ENCODE assay signal across 12 mouse cellular contexts in the genomic region with DNA sequence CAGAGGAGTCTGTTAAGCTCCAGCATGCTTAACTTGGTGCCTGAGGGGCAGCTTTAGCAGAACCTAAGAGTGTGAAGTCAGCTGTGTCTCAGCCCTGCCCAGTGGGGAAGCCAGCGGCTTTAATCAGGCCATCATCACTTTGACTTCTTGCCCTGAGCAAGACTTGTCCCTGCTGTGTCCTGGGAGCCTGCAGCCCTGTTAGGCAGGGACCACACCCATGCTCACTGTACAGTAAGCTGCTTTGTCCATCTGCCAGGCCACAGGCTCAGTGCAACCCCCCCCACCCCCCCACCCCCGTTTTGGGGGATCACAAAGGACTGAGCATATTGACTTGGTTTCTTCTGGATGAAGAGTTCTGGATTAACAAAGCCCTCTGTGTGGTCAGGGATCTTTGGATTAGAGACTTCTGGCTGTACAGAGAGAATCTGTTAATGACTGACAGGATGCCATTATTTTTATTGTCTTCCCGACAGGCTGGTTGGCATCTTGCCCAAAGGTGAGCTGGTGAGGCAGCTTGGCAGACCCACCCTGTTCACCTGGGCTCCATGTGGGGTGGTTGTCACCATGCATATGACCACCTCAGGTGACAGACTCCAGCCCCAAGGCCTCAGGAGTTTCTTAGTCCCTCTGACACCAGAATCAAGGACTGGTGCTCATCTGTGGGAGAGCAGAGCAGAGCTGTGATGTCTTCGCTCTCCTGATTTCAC. TPM values are rescaled to one million over a fixed set of nuclear protein-coding genes. Genes with fewer than 3 reads are reported as not detected.
DNase-seq lines count a peak whose midpoint lies in the region; ATAC-seq and TF ChIP-seq lines count a peak whose summit lies in the region.
"Had no signal": no experiment of that assay in that cellular context is flagged by ENCODE, and none has a peak within 500 bp of the region (broad histone marks: within the 10 kb centered on the region; RNA-seq: fewer than 3 reads in every experiment).

No protein-coding gene starts in this region.

- no peak for TF ChIP-seq CTCF in forebrain, postnatal 0 days (IDR thresholded peaks at IDR 0.05; ENCODE audit: low read depth)
- TF ChIP-seq CTCF in stomach, postnatal 0 days (IDR thresholded peaks at IDR 0.05; ENCODE audit: low read depth), result no peak

- peaks cover 89% of the 10 kb centered on the region for H3K36me3 ChIP-seq in forebrain, embryonic 10.5 days (replicated peaks)
- H3K36me3 ChIP-seq in forebrain, postnatal 0 days (ENCODE audit: insufficient read depth), result peaks cover 23% of the 10 kb centered on the region
- peaks cover 65% of the 10 kb centered on the region for H3K36me3 ChIP-seq in midbrain, embryonic 10.5 days
- peaks cover 16% of the 10 kb centered on the region; the same call in 1 of the 2 replicates for H3K36me3 ChIP-seq in midbrain, embryonic 15.5 days (replicated peaks)
- H3K36me3 ChIP-seq in limb, embryonic 10.5 days, result peaks cover 77% of the 10 kb centered on the region
- H3K36me3 ChIP-seq in stomach, postnatal 0 days (ENCODE audit: control insufficient read depth, insufficient read depth, low read length), result peaks cover 11% of the 10 kb centered on the region

- WGBS in forebrain, embryonic 10.5 days, result 63% methylated on average over 4 of the region's 4 CpGs
- 57% methylated on average over 4 of the region's 4 CpGs for WGBS in forebrain, postnatal 0 days
- WGBS in midbrain, embryonic 10.5 days, result 64% methylated on average over 4 of the region's 4 CpGs
- WGBS in midbrain, embryonic 15.5 days, result 49% methylated on average over 4 of the region's 4 CpGs
- WGBS in limb, embryonic 10.5 days, result 69% methylated on average over 4 of the region's 4 CpGs
- WGBS in stomach, postnatal 0 days, result 47% methylated on average over 4 of the region's 4 CpGs

- peak overlapping the region; percentile 36; the same call in 1 of the 2 replicates for H3K27ac ChIP-seq in forebrain, embryonic 10.5 days
- H3K27ac ChIP-seq in forebrain, postnatal 0 days (ENCODE audit: low read depth, low read length), result no peak overlapping the region
- peak overlapping the region; percentile 43 for H3K27ac ChIP-seq in midbrain, embryonic 10.5 days (replicated peaks)
- no peak overlapping the region for H3K27ac ChIP-seq in midbrain, embryonic 15.5 days
- peak overlapping the region; percentile 12; the same call in 1 of the 2 replicates for H3K27ac ChIP-seq in limb, embryonic 10.5 days
- H3K27ac ChIP-seq in stomach, postnatal 0 days (replicated peaks), result peak overlapping the region; percentile 35; the same call in 1 of the 2 replicates
- H3K27ac ChIP-seq: hindbrain, embryonic 15.5 days had no signal

- H3K4me2 ChIP-seq in forebrain, postnatal 0 days (ENCODE audit: low read depth), result no peak overlapping the region
- no peak overlapping the region for H3K4me2 ChIP-seq in midbrain, embryonic 15.5 days
- no peak overlapping the region for H3K4me2 ChIP-seq in stomach, postnatal 0 days (replicated peaks; ENCODE audit: low read depth)
- H3K4me2 ChIP-seq: hindbrain, embryonic 15.5 days had no signal

- no peak for DNase-seq in forebrain, embryonic 10.5 days (ENCODE audit: extremely low spot score, low spot score)
- DNase-seq in forebrain, postnatal 0 days, result no peak
- no peak for DNase-seq in midbrain, embryonic 10.5 days (ENCODE audit: low spot score)
- DNase-seq in limb, embryonic 10.5 days (ENCODE audit: low spot score), result no peak
- DNase-seq in stomach, postnatal 0 days (ENCODE audit: low spot score), result no peak
- DNase-seq in testis, postnatal 14 days (ENCODE audit: low spot score), result no peak
- DNase-seq in urinary bladder, adult 18-20 months (ENCODE audit: low spot score in 2 of 2), result no peak
- DNase-seq: cerebellum, adult 9-10 months; left cerebral cortex, postnatal 4 days; thymus, postnatal 25 days had no signal

- H3K4me3 ChIP-seq in forebrain, embryonic 10.5 days, result no peak overlapping the region
- no peak overlapping the region for H3K4me3 ChIP-seq in forebrain, postnatal 0 days (ENCODE audit: low read depth, low read length)
- no peak overlapping the region for H3K4me3 ChIP-seq in midbrain, embryonic 10.5 days
- H3K4me3 ChIP-seq in midbrain, embryonic 15.5 days, result no peak overlapping the region
- H3K4me3 ChIP-seq in limb, embryonic 10.5 days, result no peak overlapping the region
- no peak overlapping the region for H3K4me3 ChIP-seq in stomach, postnatal 0 days (ENCODE audit: low read depth, low read length)
- H3K4me3 ChIP-seq: hindbrain, embryonic 15.5 days had no signal

- no peaks in the 10 kb centered on the region for H3K27me3 ChIP-seq in forebrain, embryonic 10.5 days (ENCODE audit: poor library complexity, severe bottlenecking)
- no peaks in the 10 kb centered on the region for H3K27me3 ChIP-seq in forebrain, postnatal 0 days (ENCODE audit: insufficient read depth, low read length)
- no peaks in the 10 kb centered on the region for H3K27me3 ChIP-seq in midbrain, embryonic 10.5 days (ENCODE audit: low read depth, poor library complexity, severe bottlenecking)
- no peaks in the 10 kb centered on the region for H3K27me3 ChIP-seq in midbrain, embryonic 15.5 days (replicated peaks)
- H3K27me3 ChIP-seq in limb, embryonic 10.5 days (ENCODE audit: low read depth, poor library complexity, severe bottlenecking), result no peaks in the 10 kb centered on the region; the same call in 1 of the 2 replicates
- no peaks in the 10 kb centered on the region for H3K27me3 ChIP-seq in stomach, postnatal 0 days (ENCODE audit: control insufficient read depth, insufficient read depth, low read length)
- H3K27me3 ChIP-seq: hindbrain, embryonic 15.5 days had no signal

- ATAC-seq in forebrain, postnatal 0 days, result no peak
- ATAC-seq in midbrain, embryonic 15.5 days (replicated peaks), result no peak
- 0 out of 2 replicates have a peak, but pooled peaks have one; percentile 4 for ATAC-seq in stomach, postnatal 0 days (ENCODE audit: low FRiP score, low TSS enrichment)

- peaks cover 59% of the 10 kb centered on the region for H3K4me1 ChIP-seq in forebrain, embryonic 10.5 days
- H3K4me1 ChIP-seq in forebrain, postnatal 0 days (ENCODE audit: insufficient read depth), result no peaks in the 10 kb centered on the region
- H3K4me1 ChIP-seq in midbrain, embryonic 10.5 days, result peaks cover 60% of the 10 kb centered on the region
- peaks cover 17% of the 10 kb centered on the region for H3K4me1 ChIP-seq in midbrain, embryonic 15.5 days
- H3K4me1 ChIP-seq in limb, embryonic 10.5 days, result peaks cover 63% of the 10 kb centered on the region
- peaks cover 7% of the 10 kb centered on the region for H3K4me1 ChIP-seq in stomach, postnatal 0 days (replicated peaks; ENCODE audit: control insufficient read depth, insufficient read depth)

- TF ChIP-seq EP300 in stomach, postnatal 0 days (optimal IDR thresholded peaks at IDR 0.05), result no peak

- no peaks in the 10 kb centered on the region for H3K9me3 ChIP-seq in forebrain, embryonic 10.5 days
- no peaks in the 10 kb centered on the region for H3K9me3 ChIP-seq in forebrain, postnatal 0 days (ENCODE audit: low read length)
- H3K9me3 ChIP-seq in midbrain, embryonic 10.5 days (replicated peaks), result no peaks in the 10 kb centered on the region
- no peaks in the 10 kb centered on the region for H3K9me3 ChIP-seq in midbrain, embryonic 15.5 days
- H3K9me3 ChIP-seq in limb, embryonic 10.5 days (replicated peaks), result no peaks in the 10 kb centered on the region
- no peaks in the 10 kb centered on the region for H3K9me3 ChIP-seq in stomach, postnatal 0 days (ENCODE audit: control insufficient read depth, low read length)
- H3K9me3 ChIP-seq: hindbrain, embryonic 15.5 days had no signal

- H3K9ac ChIP-seq in forebrain, postnatal 0 days, result no peak overlapping the region
- no peak overlapping the region for H3K9ac ChIP-seq in midbrain, embryonic 15.5 days
- no peak overlapping the region for H3K9ac ChIP-seq in stomach, postnatal 0 days (ENCODE audit: low read length)
- H3K9ac ChIP-seq: hindbrain, embryonic 15.5 days had no signal

RNA-seq across cellular contexts. Expression of a gene that starts 23.9 kb away (rescaled TPM):
- polyA plus RNA-seq in forebrain, embryonic 10.5 days (2016; fragmentation: Nextera tagmentation; extraction: Ambion mirVana), result 43.8 and 44.7 TPM in 2 replicates
- total RNA-seq in forebrain, postnatal 0 days (2014; rRNA removed), result 55.7 and 63.0 TPM in 2 replicates
- 47.7 and 54.4 TPM in 2 replicates for polyA plus RNA-seq in forebrain, postnatal 0 days (2015; fragmentation: Nextera tagmentation; extraction: Ambion mirVana)
- 45.0 and 46.3 TPM in 2 replicates for polyA plus RNA-seq in midbrain, embryonic 10.5 days (2016; fragmentation: Nextera tagmentation; extraction: Ambion mirVana)
- 62.5 and 63.5 TPM in 2 replicates for polyA plus RNA-seq in midbrain, embryonic 15.5 days (2015; fragmentation: Nextera tagmentation; extraction: Ambion mirVana)
- polyA plus RNA-seq in limb, embryonic 10.5 days (2016; fragmentation: Nextera tagmentation; extraction: Ambion mirVana), result 47.1 and 47.4 TPM in 2 replicates
- 28.7 and 29.4 TPM in 2 replicates for polyA plus RNA-seq in stomach, postnatal 0 days (2015; fragmentation: Nextera tagmentation; extraction: Ambion mirVana)

RNA-seq across cellular contexts. Expression of a gene that starts 40.2 kb away (rescaled TPM):
- polyA plus RNA-seq in forebrain, embryonic 10.5 days (2016; fragmentation: Nextera tagmentation; extraction: Ambion mirVana), result 13.6 and 14.7 TPM in 2 replicates
- 7.8 and 11.0 TPM in 2 replicates for total RNA-seq in forebrain, postnatal 0 days (2014; rRNA removed)
- 6.5 and 8.4 TPM in 2 replicates for polyA plus RNA-seq in forebrain, postnatal 0 days (2015; fragmentation: Nextera tagmentation; extraction: Ambion mirVana)
- 14.1 and 14.3 TPM in 2 replicates for polyA plus RNA-seq in midbrain, embryonic 10.5 days (2016; fragmentation: Nextera tagmentation; extraction: Ambion mirVana)
- polyA plus RNA-seq in midbrain, embryonic 15.5 days (2015; fragmentation: Nextera tagmentation; extraction: Ambion mirVana), result 8.7 and 8.9 TPM in 2 replicates
- 11.2 and 13.2 TPM in 2 replicates for polyA plus RNA-seq in limb, embryonic 10.5 days (2016; fragmentation: Nextera tagmentation; extraction: Ambion mirVana)
- polyA plus RNA-seq in stomach, postnatal 0 days (2015; fragmentation: Nextera tagmentation; extraction: Ambion mirVana), result 13.5 and 15.7 TPM in 2 replicates

Comparison
In these comparisons a context has a peak if more than half of its experiments do, and no peak if none do; other contexts are left out.
1. H3K27ac ChIP-seq: peak in forebrain, embryonic 10.5 days (single experiment), midbrain, embryonic 10.5 days (single experiment), limb, embryonic 10.5 days (single experiment) and stomach, postnatal 0 days (single experiment); none in forebrain, postnatal 0 days (single experiment) and midbrain, embryonic 15.5 days (single experiment).